Mouse (Mus musculus): ENCODE data around the gene Brwd1.
"Not testable (repeated sequence)": the region's sequence is repeated elsewhere in the genome, so short reads cannot be mapped to it uniquely, and the experiment has no call there.

The Brwd1 gene

GRCm38 (mm10) chr16:96082301-96083178 lies at the start of gene Brwd1:
Gene Brwd1, minus strand, starts transcription at chr16:96082526.
- in situ Hi-C loops (cut with MboI; ENCODE audit: low sequenced_read_pairs): no loop called here

DNA sequence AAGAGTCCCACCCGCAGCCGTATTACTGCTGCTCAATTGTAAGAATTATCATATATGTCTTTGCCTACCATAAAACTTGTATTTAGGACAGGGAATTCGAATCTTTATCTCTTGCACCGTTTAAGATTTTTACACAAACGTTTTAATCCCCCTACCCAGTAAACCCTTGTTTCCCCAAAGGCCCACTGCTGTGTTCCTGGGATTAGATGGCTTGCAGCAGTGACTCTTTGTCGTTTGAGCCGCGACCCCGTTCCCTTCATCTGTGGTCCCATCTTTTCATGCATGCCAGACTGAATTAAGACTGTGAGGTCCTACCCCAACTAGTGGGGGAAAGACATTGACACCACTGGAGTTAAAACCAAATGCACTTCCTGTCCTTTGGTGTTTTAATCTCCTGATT lies 46.1 kb upstream of the Brwd1 start:
- in situ Hi-C loops (cut with MboI; ENCODE audit: low sequenced_read_pairs): no loop called here

DNA sequence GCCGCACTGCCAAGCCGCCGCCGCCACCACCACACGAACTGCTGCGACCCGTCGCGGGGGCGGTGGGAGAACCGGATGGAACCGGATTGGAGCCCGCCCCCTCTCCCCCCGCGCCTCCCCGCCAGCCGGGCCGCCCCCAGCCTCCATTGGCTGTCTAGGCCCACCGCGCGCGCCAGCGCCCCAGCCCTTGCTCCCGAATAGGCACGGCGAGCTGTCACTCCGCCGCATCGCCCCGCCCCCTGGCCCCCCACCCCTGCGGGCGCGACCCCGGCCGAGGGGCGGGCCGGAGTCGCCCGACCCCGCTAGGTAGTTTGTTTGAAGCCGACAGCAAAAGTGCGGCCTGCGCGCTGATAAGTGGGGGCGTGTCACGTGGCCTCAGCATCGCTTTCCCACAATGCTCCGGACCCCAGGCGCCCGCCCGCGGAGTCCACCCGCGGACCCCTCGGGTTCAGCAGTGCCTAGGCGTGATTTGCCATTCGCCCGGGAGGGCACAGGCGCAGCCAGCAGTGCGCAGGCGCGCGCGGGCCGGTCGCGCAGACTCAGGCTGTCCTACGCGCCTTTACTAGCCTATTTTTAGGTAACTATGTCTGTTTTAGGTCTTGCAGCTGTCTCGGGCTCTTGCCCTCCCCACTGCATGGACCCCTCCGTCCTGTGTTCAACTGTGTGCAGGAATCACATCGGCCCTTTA lies 45.5 kb upstream of the Brwd1 start, which contains the start of gene Hmgn1:
Gene Hmgn1, minus strand, starts transcription at position 73 of the 688 bp plus-strand sequence.
- in situ Hi-C loops (cut with MboI; ENCODE audit: low sequenced_read_pairs): no loop called here

GRCm38 (mm10) chr16:96127288-96127656 lies 44.9 kb upstream of the Brwd1 start:
- in situ Hi-C loops (cut with MboI; ENCODE audit: low sequenced_read_pairs): no loop called here

- in situ Hi-C loops (cut with MboI; ENCODE audit: low sequenced_read_pairs): no loop called here
Measured at GRCm38 (mm10) chr16:96126684-96127171, 44.4 kb upstream of the Brwd1 start.

DNA sequence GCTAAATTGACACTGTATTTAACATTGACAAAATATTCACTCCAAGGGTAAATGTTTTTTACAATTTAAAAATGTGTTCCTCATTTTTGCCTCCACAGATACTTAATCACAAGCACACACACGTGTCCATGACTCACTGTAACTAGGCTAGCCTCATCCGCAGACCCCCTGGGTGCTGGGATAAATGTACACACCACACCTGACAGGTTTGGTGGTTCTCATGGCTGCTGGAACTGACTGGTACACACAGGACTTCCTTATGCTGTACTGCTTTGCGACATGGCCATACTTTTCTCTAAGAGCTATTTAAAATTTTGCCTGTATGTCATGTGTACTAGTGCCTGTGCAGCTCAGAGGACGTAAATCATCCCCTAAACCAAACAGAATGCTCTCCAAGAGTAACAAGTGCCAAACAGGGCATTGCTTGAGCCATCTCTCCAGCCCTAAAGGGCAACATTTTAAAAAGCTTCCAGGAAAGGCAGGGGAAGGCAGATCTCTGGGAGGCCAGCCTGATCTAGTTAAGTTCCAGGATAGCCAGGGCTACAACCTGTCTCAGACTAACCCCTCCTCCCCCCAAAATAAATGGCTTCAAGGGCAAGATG lies 37.8 kb upstream of the Brwd1 start:
- in situ Hi-C loops (cut with MboI; ENCODE audit: low sequenced_read_pairs): no loop called here

- in situ Hi-C loops (cut with MboI; ENCODE audit: low sequenced_read_pairs): no loop called here
Measured at GRCm38 (mm10) chr16:96114729-96115128, 32.4 kb upstream of the Brwd1 start.

DNA sequence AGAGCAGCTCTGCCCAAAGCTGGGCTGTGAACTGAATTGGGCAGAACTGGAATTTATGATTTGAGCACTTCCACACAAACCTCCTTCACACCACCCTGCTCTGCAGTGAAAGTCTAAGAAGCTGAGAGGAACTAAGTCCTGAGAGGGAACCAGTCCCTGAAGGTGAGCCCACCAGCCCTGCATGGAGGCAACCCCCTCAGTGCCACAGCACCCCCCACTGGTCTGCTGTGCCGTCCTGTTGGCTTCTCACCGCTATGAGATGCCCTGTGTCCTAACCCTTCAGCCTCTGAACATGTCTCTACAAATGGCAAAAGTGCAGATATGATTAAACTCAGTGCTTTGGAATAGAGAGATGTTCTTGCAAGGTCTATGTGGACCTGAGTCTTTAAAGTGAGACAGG lies 30.4 kb upstream of the Brwd1 start:
- in situ Hi-C loops (cut with MboI; ENCODE audit: low sequenced_read_pairs): no loop called here

- in situ Hi-C loops (cut with MboI; ENCODE audit: low sequenced_read_pairs): no loop called here
Measured at GRCm38 (mm10) chr16:96110655-96111345, 28.5 kb upstream of the Brwd1 start.

DNA sequence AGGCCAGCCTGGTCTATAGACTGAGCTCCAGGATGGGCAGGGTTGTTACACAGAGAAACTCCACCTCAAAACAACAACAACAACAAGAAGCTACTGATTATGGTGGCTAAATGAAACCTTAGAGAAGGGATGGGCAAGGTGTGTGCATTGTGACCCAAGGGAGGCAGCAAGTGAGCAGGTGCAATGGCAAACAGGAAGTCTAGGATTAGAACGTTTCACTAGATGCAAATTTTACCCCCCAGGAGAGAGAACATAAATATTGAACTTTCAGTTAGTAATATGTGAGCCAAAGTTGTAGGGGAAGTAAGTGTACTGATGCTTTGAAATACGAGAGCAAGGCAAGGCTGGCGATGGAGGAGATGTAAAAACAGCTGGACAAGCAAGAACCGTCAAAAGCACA lies 27.3 kb upstream of the Brwd1 start:
- in situ Hi-C loops (cut with MboI; ENCODE audit: low sequenced_read_pairs): no loop called here

GRCm38 (mm10) chr16:96103036-96103435 lies 20.7 kb upstream of the Brwd1 start:
- in situ Hi-C loops (cut with MboI; ENCODE audit: low sequenced_read_pairs): no loop called here

DNA sequence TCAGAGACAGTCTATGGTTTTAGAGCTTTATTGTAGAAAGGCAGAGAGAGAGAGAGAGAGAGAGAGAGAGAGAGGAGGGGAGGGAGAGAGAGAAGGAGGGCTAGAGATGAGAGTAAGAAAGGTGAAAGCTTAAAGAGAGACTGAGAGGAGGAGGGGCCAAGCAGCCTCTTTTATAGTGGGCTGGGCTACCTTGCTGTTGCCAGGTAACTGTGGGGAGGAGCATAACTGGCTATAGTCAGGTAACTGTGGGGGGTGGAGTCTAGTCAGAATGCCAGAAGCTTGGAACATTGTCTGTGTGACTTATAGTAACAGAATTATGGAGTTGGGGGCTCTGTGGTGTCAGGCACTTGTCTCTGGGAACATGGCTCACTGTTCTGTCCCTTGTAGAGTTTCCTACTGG lies 15.5 kb upstream of the Brwd1 start:
- in situ Hi-C loops (cut with MboI; ENCODE audit: low sequenced_read_pairs): not testable (repeated sequence)

DNA sequence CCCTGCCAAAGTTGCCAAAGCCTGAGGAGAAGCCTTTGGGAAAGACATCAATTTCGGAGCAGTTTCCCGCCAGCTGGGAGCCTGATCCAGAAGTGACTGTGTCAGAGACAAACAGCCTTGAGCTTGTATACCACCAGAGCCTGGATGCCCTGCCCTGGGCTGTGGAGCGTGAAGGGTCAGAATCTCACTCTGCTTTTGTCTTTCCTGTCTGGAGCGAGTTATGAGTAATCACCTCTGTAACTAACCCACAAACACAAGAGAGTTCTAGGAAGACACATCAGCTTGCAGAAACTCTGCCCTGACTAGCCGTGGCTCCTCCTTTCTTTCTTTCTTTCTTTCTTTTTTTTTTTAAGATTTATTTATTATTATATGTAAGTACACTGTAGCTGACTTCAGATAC lies 13.6 kb upstream of the Brwd1 start:
- in situ Hi-C loops (cut with MboI; ENCODE audit: low sequenced_read_pairs): no loop called here

GRCm38 (mm10) chr16:96091515-96092504 lies 9.5 kb upstream of the Brwd1 start:
- in situ Hi-C loops (cut with MboI; ENCODE audit: low sequenced_read_pairs): no loop called here

DNA sequence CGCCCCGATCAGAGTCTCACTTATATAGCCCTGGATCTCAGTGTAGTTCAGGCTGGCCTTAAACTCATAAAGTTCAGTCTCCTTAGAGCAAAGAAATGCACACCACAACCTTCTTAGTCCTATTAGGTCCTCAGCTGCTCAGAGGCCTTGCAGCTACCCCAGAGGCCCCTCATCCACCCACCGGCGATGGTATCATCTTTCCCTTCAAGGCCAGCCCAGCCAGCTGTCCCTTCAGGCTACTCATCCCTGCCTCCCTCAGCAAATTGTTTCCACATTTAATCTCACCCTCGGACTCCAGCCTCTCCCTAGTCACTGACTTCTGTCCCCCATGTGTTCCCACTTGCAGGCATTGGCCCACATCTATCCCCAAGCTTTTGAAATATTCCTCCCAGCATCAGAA lies 5.8 kb upstream of the Brwd1 start:
- in situ Hi-C loops (cut with MboI; ENCODE audit: low sequenced_read_pairs): no loop called here

DNA sequence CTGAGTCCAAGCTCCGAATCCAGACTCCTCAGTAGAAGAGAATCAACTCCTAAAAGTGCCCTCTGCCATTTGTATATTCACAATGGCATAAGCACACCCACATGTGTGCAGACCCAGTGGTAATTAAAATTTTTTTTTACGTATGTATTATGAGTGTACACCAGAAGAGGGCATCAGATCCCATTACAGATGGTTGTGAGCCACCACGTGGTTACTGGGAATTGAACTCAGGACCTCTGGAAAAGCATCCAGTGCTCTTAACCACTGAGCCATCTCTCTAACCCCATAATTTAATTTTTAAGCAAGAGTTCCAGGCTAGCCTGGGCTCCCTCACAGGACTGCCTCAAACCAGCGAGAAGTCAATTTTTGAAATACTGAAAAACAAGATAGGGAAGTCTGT lies 5.1 kb upstream of the Brwd1 start:
- in situ Hi-C loops (cut with MboI; ENCODE audit: low sequenced_read_pairs): no loop called here

DNA sequence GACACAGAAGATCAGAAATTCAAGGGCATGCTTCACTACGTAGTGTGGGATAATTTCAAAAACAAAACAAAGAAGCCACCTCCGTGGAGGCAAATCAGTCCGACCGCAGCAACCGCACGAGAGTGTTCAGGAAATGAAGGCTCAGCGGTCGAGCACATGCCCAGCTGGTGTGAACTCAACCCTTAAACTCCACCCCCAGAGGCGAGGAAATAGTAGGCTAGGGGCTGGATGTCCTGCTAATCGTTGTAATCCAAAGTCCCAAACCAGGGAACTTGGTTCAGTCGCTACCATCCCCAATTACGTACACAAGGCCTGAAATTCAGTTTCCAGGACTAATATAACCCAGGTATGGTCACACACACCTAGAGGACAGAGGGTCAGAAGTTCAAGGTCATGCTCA lies 4.7 kb upstream of the Brwd1 start:
- in situ Hi-C loops (cut with MboI; ENCODE audit: low sequenced_read_pairs): no loop called here

DNA sequence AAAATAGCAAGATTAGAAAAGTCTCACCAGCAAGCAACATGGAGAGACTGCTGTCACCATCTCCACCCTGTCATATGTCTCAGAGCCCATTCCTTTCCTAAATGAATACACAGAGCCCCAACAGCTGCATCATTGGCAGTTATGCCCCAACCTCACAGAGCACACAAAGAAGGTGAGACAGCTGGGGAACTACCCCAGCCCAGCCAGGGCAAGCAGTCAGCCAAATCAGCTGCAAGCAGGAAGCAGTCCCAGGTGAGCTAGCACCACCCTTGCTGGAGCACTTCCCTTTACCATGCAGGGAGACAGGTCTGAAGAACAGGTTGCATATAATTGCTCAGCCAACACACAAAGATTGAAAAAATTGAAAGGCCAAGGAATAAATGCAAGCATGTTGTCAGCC lies 3.3 kb upstream of the Brwd1 start:
- in situ Hi-C loops (cut with MboI; ENCODE audit: low sequenced_read_pairs): no loop called here

GRCm38 (mm10) chr16:96083179-96083646 lies 887 bp upstream of the Brwd1 start:
- in situ Hi-C loops (cut with MboI; ENCODE audit: low sequenced_read_pairs): no loop called here

DNA sequence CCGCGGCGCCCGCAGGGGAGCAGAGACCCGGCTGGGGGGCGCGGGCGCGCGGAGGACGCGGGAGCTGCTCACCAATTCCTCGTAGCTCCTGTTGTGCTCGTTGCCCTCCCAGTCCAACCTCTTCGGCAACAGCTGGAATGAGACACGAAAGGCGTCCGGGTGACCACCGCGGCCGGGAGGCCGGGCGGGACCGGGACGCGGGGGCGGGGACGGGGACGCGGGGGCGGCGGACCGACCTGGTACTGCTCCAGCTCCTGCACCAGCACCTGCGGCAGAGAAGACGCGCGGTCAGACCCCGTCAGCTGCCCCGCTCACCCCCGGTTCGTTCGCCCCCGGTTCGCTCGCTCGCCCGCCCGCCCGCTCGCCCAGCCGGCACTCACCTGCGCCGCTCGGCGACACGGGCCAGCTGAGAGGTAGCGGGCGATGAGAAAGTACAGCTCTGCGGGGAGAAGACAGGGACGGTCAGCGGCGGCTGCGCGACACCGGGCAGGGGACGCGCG lies 534 bp downstream of the Brwd1 start:
- in situ Hi-C loops (cut with MboI; ENCODE audit: low sequenced_read_pairs): no loop called here

Data from CH12F3 (cell line).